Mouse (Mus musculus) CH12.LX (cell line): Measurements from ENCODE around the gene Uox. TPM values are rescaled to one million over a fixed set of nuclear protein-coding genes. Genes with fewer than 3 reads are reported as not detected.

Experiments used
- DNase-seq: peaks from one replicate; pipeline ENCODE4 v3.0.0-alpha.2; 2013; ENCODE audit errors: extremely low read depth
- H3K27ac ChIP-seq: 2 replicates; pipeline ENCODE4 v1.5.1; 2012; ENCODE audit warnings: low read depth, mild to moderate bottlenecking, control low read depth, moderate library complexity; ENCODE audit not compliant: insufficient read depth
- H3K27me3 ChIP-seq: replicated peaks from 2 replicates; pipeline ENCODE3; 2012; ENCODE audit warnings: inconsistent platforms
- H3K36me3 ChIP-seq, 2 experiments: replicated peaks in 1 of 2; 2 replicates each; pipeline versions ENCODE3 to v1.6.1; 2012; ENCODE audit warnings: inconsistent platforms in 1 of 2, low read length in 1 of 2, mild to moderate bottlenecking in 1 of 2, mixed read lengths in 1 of 2, moderate library complexity in 1 of 2; ENCODE audit not compliant: control insufficient read depth in 1 of 2, insufficient read depth in 1 of 2
- H3K4me1 ChIP-seq, 2 experiments: 2 replicates each; pipeline ENCODE4 v1.6.1; 2012; ENCODE audit warnings: inconsistent platforms in 1 of 2, moderate library complexity in 1 of 2; ENCODE audit not compliant: insufficient read depth in 2 of 2, control insufficient read depth in 1 of 2
- H3K4me2 ChIP-seq: 2 replicates; pipeline ENCODE4 v1.6.1; 2012; ENCODE audit warnings: low read depth, mild to moderate bottlenecking, control low read depth; ENCODE audit not compliant: poor library complexity, insufficient read depth, severe bottlenecking
- H3K4me3 ChIP-seq, 3 experiments: fragments of 150-350 bp in 1 of 3; sonication (generic) in 1 of 3; replicated peaks in 1 of 3; 2 replicates each; pipeline versions ENCODE3 to v1.5.1; 2011 to 2012; ENCODE audit warnings: low read depth in 2 of 3, low read length in 2 of 3, mild to moderate bottlenecking in 2 of 3, moderate library complexity in 2 of 3, control low read depth in 1 of 3, improper control_type of control experiment in 1 of 3, inconsistent platforms in 1 of 3, mixed read lengths in 1 of 3; ENCODE audit not compliant: poor library complexity in 1 of 3
- H3K79me2 ChIP-seq: replicated peaks from 2 replicates; pipeline ENCODE4 v1.6.1; 2012; ENCODE audit warnings: mild to moderate bottlenecking, moderate library complexity; ENCODE audit not compliant: control insufficient read depth, poor library complexity, insufficient read depth, severe bottlenecking; ENCODE audit errors: extremely low read depth
- H3K9ac ChIP-seq: 2 replicates; pipeline ENCODE4 v1.6.1; 2012; ENCODE audit warnings: low read depth, mild to moderate bottlenecking, control low read depth, moderate library complexity; ENCODE audit not compliant: insufficient read depth
- H3K9me3 ChIP-seq: replicated peaks from 2 replicates; pipeline ENCODE3; 2012; ENCODE audit warnings: low read length, inconsistent platforms, mixed read lengths
- BHLHE40 ChIP-seq: IDR thresholded peaks from 2 replicates; pipeline ENCODE4 v1.6.1; 2011; ENCODE audit warnings: mild to moderate bottlenecking, low read depth, low read length, improper control_type of control experiment
- ELF1 ChIP-seq: IDR thresholded peaks from 2 replicates; pipeline ENCODE4 v1.6.1; 2014; ENCODE audit warnings: low read depth, mild to moderate bottlenecking, inconsistent platforms, low read length, improper control_type of control experiment
- ETS1 ChIP-seq: conservative IDR thresholded peaks from 2 replicates; pipeline ENCODE4 v1.6.1; 2012; ENCODE audit warnings: low read depth, mild to moderate bottlenecking, inconsistent platforms, low read length, improper control_type of control experiment, moderate library complexity
- HCFC1 ChIP-seq: IDR thresholded peaks from 2 replicates; pipeline ENCODE4 v1.6.1; 2012; ENCODE audit warnings: low read depth, mild to moderate bottlenecking, inconsistent platforms, low read length, improper control_type of control experiment
- IRF4 ChIP-seq: IDR thresholded peaks from 2 replicates; pipeline ENCODE4 v1.6.1; 2014; ENCODE audit warnings: low read depth, mild to moderate bottlenecking, inconsistent platforms, low read length, improper control_type of control experiment
- JUND ChIP-seq: conservative IDR thresholded peaks from 2 replicates; pipeline ENCODE4 v1.6.1; 2011; ENCODE audit warnings: low read depth, low read length, improper control_type of control experiment
- MAFK ChIP-seq: IDR thresholded peaks from 2 replicates; pipeline ENCODE4 v1.6.1; 2011; ENCODE audit warnings: low read length, improper control_type of control experiment; ENCODE audit not compliant: insufficient replicate concordance
- MAX ChIP-seq: IDR thresholded peaks from 2 replicates; pipeline ENCODE4 v1.6.1; 2011; ENCODE audit warnings: low read length, improper control_type of control experiment
- MAZ ChIP-seq: IDR thresholded peaks from 2 replicates; pipeline ENCODE4 v1.6.1; 2012; ENCODE audit warnings: low read depth, mild to moderate bottlenecking, inconsistent platforms, low read length, improper control_type of control experiment, moderate library complexity
- MEF2A ChIP-seq: IDR thresholded peaks from 2 replicates; pipeline ENCODE4 v1.6.1; 2014; ENCODE audit warnings: low read depth, mild to moderate bottlenecking, inconsistent platforms, low read length, improper control_type of control experiment, borderline replicate concordance
- NRF1 ChIP-seq: IDR thresholded peaks from 2 replicates; pipeline ENCODE4 v1.6.1; 2014; ENCODE audit warnings: low read depth, mild to moderate bottlenecking, inconsistent platforms, low read length, improper control_type of control experiment, moderate library complexity
- POLR2AphosphoS2 ChIP-seq: IDR thresholded peaks from 2 replicates; pipeline ENCODE4 v1.6.1; 2011; ENCODE audit warnings: low read depth, low read length, improper control_type of control experiment
- RAD21 ChIP-seq: IDR thresholded peaks from 2 replicates; pipeline ENCODE4 v1.6.1; 2011; ENCODE audit warnings: low read depth, mild to moderate bottlenecking, low read length, improper control_type of control experiment, moderate library complexity
- SIN3A ChIP-seq: IDR thresholded peaks from 2 replicates; pipeline ENCODE4 v1.6.1; 2012; ENCODE audit warnings: low read length, improper control_type of control experiment, inconsistent platforms
- UBTF ChIP-seq: IDR thresholded peaks from 2 replicates; pipeline ENCODE4 v1.6.1; 2012; ENCODE audit warnings: low read depth, mild to moderate bottlenecking, inconsistent platforms, low read length, improper control_type of control experiment, moderate library complexity
- USF2 ChIP-seq: conservative IDR thresholded peaks from 2 replicates; pipeline ENCODE4 v1.6.1; 2011; ENCODE audit warnings: low read depth, low read length, improper control_type of control experiment
- ZC3H11A ChIP-seq: IDR thresholded peaks from 2 replicates; pipeline ENCODE4 v1.6.1; 2012; ENCODE audit warnings: low read depth, mild to moderate bottlenecking, inconsistent platforms, low read length, improper control_type of control experiment
- ZKSCAN1 ChIP-seq: IDR thresholded peaks from 2 replicates; pipeline ENCODE4 v1.6.1; 2012; ENCODE audit warnings: low read depth, inconsistent platforms, low read length, improper control_type of control experiment, borderline replicate concordance
- dilution Hi-C: fragments of 300-500 bp; cut with MboI; formaldehyde crosslinking; loops from 2 replicates; pipeline ENCODE4 v1.14.3; 2020; ENCODE audit warnings: low sequenced_read_pairs; ENCODE audit not compliant: extremely low pct_unique_long_range_greater_than_20kb, extremely low pct_ligation_motif_present
- in situ Hi-C: fragments of 300-500 bp; cut with MboI; formaldehyde crosslinking; loops from 3 replicates; pipeline ENCODE4 v1.14.3; 2019; ENCODE audit warnings: low sequenced_read_pairs, low pct_ligation_motif_present, low pct_unique_long_range_greater_than_20kb, mixed read lengths
- polyA plus RNA-seq: library from polyadenylated mRNA; unstranded; fragments of >175 nt; gene quantifications from 2 replicates; pipeline ENCODE4 v1.2.1, GENCODE M21; 2012; ENCODE audit warnings: low read depth; ENCODE audit not compliant: insufficient read length
- total RNA-seq, 2 experiments: library from RNA; depleted of rRNA; stranded (reverse); fragments of 300-350 nt in 1 of 2; fragments of >200 nt in 1 of 2; gene quantifications; 2 replicates each; pipeline ENCODE4 v1.2.3; 2012 to 2014

Uox gene
- total and polyA plus RNA-seq, 3 experiments = not detected

DNA sequence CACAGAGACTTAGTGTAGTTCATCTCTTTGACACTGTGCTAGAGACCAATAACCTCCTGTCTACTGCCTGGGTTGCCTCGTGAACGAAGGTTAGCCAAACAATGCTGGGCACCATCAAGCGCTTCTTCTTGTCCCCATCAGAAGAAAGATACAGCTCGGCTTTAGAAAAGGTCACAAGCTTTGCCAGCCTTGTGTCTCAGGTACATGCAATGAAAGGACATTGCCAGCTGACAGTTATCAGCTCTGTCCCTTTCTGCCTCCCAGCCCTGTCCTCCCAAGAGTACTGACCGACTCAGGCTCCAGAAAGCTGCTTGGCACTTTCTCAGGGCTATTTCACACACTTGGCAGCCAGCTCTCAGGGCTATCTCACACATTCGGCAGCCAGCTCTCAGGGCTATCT lies 25.2 kb downstream of the Uox start:
- no peaks in the 10 kb centered on the region for H3K9me3 ChIP-seq
- no peak for TF ChIP-seq ZKSCAN1
- TF ChIP-seq, all 38 proteins: peak for 0
- no peak for DNase-seq
- no peak overlapping the region for H3K27ac ChIP-seq
- H3K36me3 ChIP-seq = no peaks in the 10 kb centered on the region
- dilution Hi-C loops = no loop called here
- no peaks in the 10 kb centered on the region for H3K27me3 ChIP-seq
- no peak overlapping the region for H3K9ac ChIP-seq
- in situ Hi-C loops = no loop called here
- no peaks in the 10 kb centered on the region for H3K79me2 ChIP-seq
- H3K4me2 ChIP-seq = no peak overlapping the region
- H3K4me1 ChIP-seq = no peaks in the 10 kb centered on the region
- no peak overlapping the region for H3K4me3 ChIP-seq

- Histone ChIP-seq H3K27me3 (no peaks in the 10 kb centered on the region), H3K36me3 (no peaks in the 10 kb centered on the region)
- DNase-seq = no peak
- TF ChIP-seq SIN3A = no peak
- no peak for TF ChIP-seq ELF1
- no peak for TF ChIP-seq MAZ
- TF ChIP-seq NRF1 = no peak
- no peak for TF ChIP-seq MAX
- no peak for TF ChIP-seq BHLHE40
- TF ChIP-seq ZC3H11A = no peak
- TF ChIP-seq MEF2A = no peak
- TF ChIP-seq UBTF = no peak
- TF ChIP-seq HCFC1 = no peak
- no peak for TF ChIP-seq MAFK
- no peak for TF ChIP-seq RAD21
- no peak for TF ChIP-seq ZKSCAN1
- no peak for TF ChIP-seq IRF4
- no peak for TF ChIP-seq USF2
- TF ChIP-seq POLR2AphosphoS2 = no peak
- TF ChIP-seq JUND = no peak
- no peak for TF ChIP-seq ETS1
- TF ChIP-seq, all 38 proteins: peak for 0
- H3K4me3 ChIP-seq = no peak overlapping the region
- no peak overlapping the region for H3K4me2 ChIP-seq
- dilution Hi-C loops (no loop called here), in situ Hi-C loops (no loop called here)
- H3K79me2 ChIP-seq = no peaks in the 10 kb centered on the region
- H3K4me1 ChIP-seq = no peaks in the 10 kb centered on the region
- no peak overlapping the region for H3K9ac ChIP-seq
- H3K9me3 ChIP-seq = no peaks in the 10 kb centered on the region
- no peak overlapping the region for H3K27ac ChIP-seq
Observed at GRCm38 (mm10) chr3:146596387-146596786, 26.2 kb downstream of the Uox start.
